Mouse (Mus musculus) neural tube, embryonic 13.5 days (tissue): Measurements from ENCODE around the gene Serpina3g. TPM values are rescaled to one million over a fixed set of nuclear protein-coding genes. Genes with fewer than 3 reads are reported as not detected.

ENCODE experiments used
- ATAC-seq: fragments of 200-750 bp; cut with Nextera tagmentation; 2 replicates; pipeline ENCODE4 v1.8.0; 2017; ENCODE audit warnings: low read depth, mild to moderate bottlenecking, moderate TSS enrichment, moderate library complexity
- H3K27ac ChIP-seq: fragments of 300-500 bp; sonication (generic); replicated peaks from 2 replicates; pipeline ENCODE4 v1.5.1; 2015; ENCODE audit warnings: moderate library complexity, mild to moderate bottlenecking, inconsistent platforms
- H3K27me3 ChIP-seq: fragments of 300-500 bp; sonication (generic); 2 replicates; pipeline ENCODE4 v1.6.1; 2015; ENCODE audit warnings: mild to moderate bottlenecking, inconsistent platforms
- H3K36me3 ChIP-seq: fragments of 300-500 bp; sonication (generic); 2 replicates; pipeline ENCODE4 v1.6.1; 2015; ENCODE audit warnings: mild to moderate bottlenecking, inconsistent platforms
- H3K4me1 ChIP-seq: fragments of 300-500 bp; sonication (generic); replicated peaks from 2 replicates; pipeline ENCODE4 v1.6.1; 2015; ENCODE audit warnings: inconsistent platforms
- H3K4me2 ChIP-seq: fragments of 300-500 bp; sonication (generic); 2 replicates; pipeline ENCODE4 v1.6.1; 2015; ENCODE audit warnings: inconsistent platforms, mild to moderate bottlenecking, moderate library complexity
- H3K4me3 ChIP-seq: fragments of 300-500 bp; sonication (generic); 2 replicates; pipeline ENCODE4 v1.5.1; 2015; ENCODE audit warnings: mild to moderate bottlenecking, inconsistent platforms
- H3K9ac ChIP-seq: fragments of 300-500 bp; sonication (generic); 2 replicates; pipeline ENCODE4 v1.6.1; 2015; ENCODE audit warnings: moderate library complexity, mild to moderate bottlenecking, inconsistent platforms
- H3K9me3 ChIP-seq: fragments of 300-500 bp; sonication (generic); 2 replicates; pipeline ENCODE4 v1.6.1; 2016; ENCODE audit warnings: inconsistent platforms
- whole genome bisulfite sequencing: fragments of 180-500 bp; shearing (Covaris S2); methylation state at CpG from one replicate; pipeline ENCODE4 v1.1.7; 2015; 5-methylcytosine and 5-hydroxymethylcytosine counted together
- polyA plus RNA-seq: library from polyadenylated mRNA; unstranded; fragments of >200 nt; fragmentation: Nextera tagmentation; extraction: Ambion mirVana; gene quantifications from 2 replicates; pipeline ENCODE4 v1.2.1, GENCODE M21; 2015

The Serpina3g gene
- polyA plus RNA-seq, 1 experiment from 2014 or later, result 6.5 TPM

- no peaks in the 10 kb centered on the region for H3K27me3 ChIP-seq
- no peaks in the 10 kb centered on the region for H3K36me3 ChIP-seq
- H3K9ac ChIP-seq, result no peak overlapping the region
- H3K4me3 ChIP-seq, result no peak overlapping the region
- no peaks in the 10 kb centered on the region for H3K9me3 ChIP-seq
- no peak overlapping the region for H3K27ac ChIP-seq
- no peaks in the 10 kb centered on the region for H3K4me1 ChIP-seq
- ATAC-seq, result no peak
- no peak overlapping the region for H3K4me2 ChIP-seq
Measured at GRCm38 (mm10) chr12:104288336-104288735, 52.3 kb downstream of the Serpina3g start.

GRCm38 (mm10) chr12:104289872-104290271 is 53.8 kb downstream of the Serpina3g start:
- Histone ChIP-seq H3K4me3 (no peak overlapping the region), H3K9ac (no peak overlapping the region), H3K27me3 (no peaks in the 10 kb centered on the region), H3K4me1 (no peaks in the 10 kb centered on the region), H3K4me2 (no peak overlapping the region), H3K9me3 (no peaks in the 10 kb centered on the region), H3K36me3 (no peaks in the 10 kb centered on the region), H3K27ac (no peak overlapping the region)
- WGBS, result 50% methylated on average over 4 of the region's 4 CpGs
- ATAC-seq, result no peak

Other genes starting within 250 kb of the Serpina3g start
- not detected in 2 replicates for gene Serpina11, start 246.3 kb upstream of the Serpina3g start, polyA plus RNA-seq
- not detected in 2 replicates for gene Serpina9, start 222.5 kb upstream of the Serpina3g start, polyA plus RNA-seq
- gene Serpina12, start 191.8 kb upstream of the Serpina3g start, polyA plus RNA-seq, result 0.08 TPM in 1 of 2 replicates, not detected in the other
- gene Serpina5, start 135.1 kb upstream of the Serpina3g start, polyA plus RNA-seq, result not detected in 2 replicates
- not detected in 2 replicates for gene Serpina3a, start 123.5 kb upstream of the Serpina3g start, polyA plus RNA-seq
- not detected in 2 replicates for gene Serpina3b, start 108.2 kb upstream of the Serpina3g start, polyA plus RNA-seq
- gene Serpina3c, start 82.4 kb upstream of the Serpina3g start, polyA plus RNA-seq, result not detected in 2 replicates
- gene Serpina3f, start 21.7 kb upstream of the Serpina3g start, polyA plus RNA-seq, result not detected in 2 replicates
- not detected in 2 replicates for gene Serpina3i, start 26.9 kb downstream of the Serpina3g start, polyA plus RNA-seq
- not detected in 2 replicates for gene Serpina3j, start 78.3 kb downstream of the Serpina3g start, polyA plus RNA-seq
- not detected in 2 replicates for gene Serpina3k, start 102.2 kb downstream of the Serpina3g start, polyA plus RNA-seq
- gene Serpina3m, start 102.2 kb downstream of the Serpina3g start, polyA plus RNA-seq, result not detected in 2 replicates
- gene Serpina3n, start 170.5 kb downstream of the Serpina3g start, polyA plus RNA-seq, result 0.70 and 1.9 TPM in 2 replicates
- gene Gsc, start 237.1 kb downstream of the Serpina3g start, polyA plus RNA-seq, result not detected in 2 replicates